In the genomic region with DNA sequence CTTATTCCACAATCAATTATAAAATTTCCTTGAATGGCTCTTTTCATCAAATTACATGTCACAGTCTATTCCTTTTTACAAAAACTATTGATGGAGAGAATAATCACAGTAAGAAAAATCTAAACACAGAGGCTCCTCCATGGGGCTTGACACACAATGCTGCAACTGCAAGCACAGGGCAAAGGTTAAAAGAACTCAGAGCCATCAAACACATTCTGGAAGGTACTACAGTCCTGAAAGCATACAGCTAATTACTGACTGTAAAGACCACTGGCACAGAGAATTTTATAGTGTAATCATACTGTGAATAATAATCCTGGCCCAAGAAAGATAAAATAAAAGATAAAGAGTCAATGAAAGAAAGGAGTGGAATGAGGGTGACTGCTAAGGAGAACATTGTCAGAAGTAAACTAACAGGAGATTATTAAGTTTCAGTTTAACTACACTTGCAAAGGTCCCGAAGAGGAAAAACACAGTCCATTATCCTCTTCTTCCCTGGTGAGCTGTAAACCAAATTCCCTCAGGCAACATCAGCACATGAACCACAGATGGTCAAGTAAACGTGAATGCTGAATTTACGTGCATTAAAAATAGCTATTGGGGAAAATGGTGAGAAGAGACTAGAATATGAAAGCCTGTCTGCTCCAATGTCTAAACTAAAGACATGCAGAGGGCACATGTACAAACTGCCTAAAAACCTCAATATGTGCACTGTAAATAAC, we compare ENCODE assay signal across 30 mouse cellular contexts.
DNase-seq lines count a peak whose midpoint lies in the region; ATAC-seq and TF ChIP-seq lines count a peak whose summit lies in the region.
"Had no signal": no experiment of that assay in that cellular context is flagged by ENCODE, and none has a peak within 500 bp of the region (broad histone marks: within the 10 kb centered on the region; RNA-seq: fewer than 3 reads in every experiment).

No protein-coding gene starts in this region.

- H3K9me3 ChIP-seq in liver, embryonic 16.5 days (replicated peaks; ENCODE audit: control insufficient read depth, low read length), result no peaks in the 10 kb centered on the region
- H3K9me3 ChIP-seq in intestine, embryonic 15.5 days, result no peaks in the 10 kb centered on the region
- no peaks in the 10 kb centered on the region for H3K9me3 ChIP-seq in neural tube, embryonic 13.5 days
- H3K9me3 ChIP-seq: embryonic facial prominence, embryonic 13.5 days; forebrain, embryonic 13.5 days; G1E; heart, embryonic 12.5 days; liver, embryonic 12.5 days had no signal

- no peaks in the 10 kb centered on the region for H3K27me3 ChIP-seq in liver, embryonic 16.5 days (ENCODE audit: control insufficient read depth, insufficient read depth, low read depth, low read length)
- no peaks in the 10 kb centered on the region for H3K27me3 ChIP-seq in intestine, embryonic 15.5 days (replicated peaks)
- no peaks in the 10 kb centered on the region for H3K27me3 ChIP-seq in neural tube, embryonic 13.5 days
- H3K27me3 ChIP-seq: CH12.LX; embryonic facial prominence, embryonic 13.5 days; forebrain, embryonic 13.5 days; heart, embryonic 12.5 days; liver, embryonic 12.5 days; midbrain, embryonic 12.5 days; Patski had no signal

- 60% methylated on average over 3 of the region's 3 CpGs for WGBS in liver, embryonic 16.5 days (ENCODE audit: insufficient replicate concordance)
- WGBS in intestine, embryonic 15.5 days, result 37% methylated on average over 3 of the region's 3 CpGs
- 17% methylated on average over 3 of the region's 3 CpGs for WGBS in neural tube, embryonic 13.5 days

- no peak overlapping the region for H3K27ac ChIP-seq in liver, embryonic 16.5 days (ENCODE audit: low read length)
- no peak overlapping the region for H3K27ac ChIP-seq in intestine, embryonic 15.5 days
- H3K27ac ChIP-seq in neural tube, embryonic 13.5 days (replicated peaks), result 0 out of 2 replicates have a peak overlapping the region, but pooled peaks have one; percentile 50
- H3K27ac ChIP-seq in layer of hippocampus, adult 2 months, result no peak overlapping the region
- H3K27ac ChIP-seq: embryonic facial prominence, embryonic 13.5 days; forebrain, embryonic 13.5 days; left cerebral cortex, adult 2 months; liver, embryonic 12.5 days had no signal

- DNase-seq in kidney, adult 9 months, result peak; percentile 41
- no peak for DNase-seq in kidney, postnatal 10 days
- DNase-seq in liver, result no peak
- DNase-seq in layer of hippocampus, adult 2 months (ENCODE audit: low spot score in 2 of 2), result no peak
- no peak for DNase-seq in thymus, postnatal 0 days (ENCODE audit: low spot score)
- DNase-seq: B cell, adult 2 months; cerebellum, adult 11-12 months; cerebellum, postnatal 14 days; gastrocnemius, postnatal 10 days; heart, adult 11 months; heart, postnatal 10 days; lung, adult 2 months; lung, postnatal 14 days; right cerebral cortex, adult 18-20 months; right cerebral cortex, postnatal 4 days; thymus, adult 18-20 months; thymus, postnatal 4 days had no signal

- H3K4me2 ChIP-seq in liver, embryonic 16.5 days (ENCODE audit: low read depth, low read length), result no peak overlapping the region
- no peak overlapping the region for H3K4me2 ChIP-seq in intestine, embryonic 15.5 days (replicated peaks)
- no peak overlapping the region for H3K4me2 ChIP-seq in neural tube, embryonic 13.5 days
- H3K4me2 ChIP-seq: embryonic facial prominence, embryonic 13.5 days; forebrain, embryonic 13.5 days; heart, embryonic 12.5 days; liver, embryonic 12.5 days; midbrain, embryonic 12.5 days had no signal

- 0 out of 2 replicates have a peak, but pooled peaks have one; percentile 35 for ATAC-seq in liver, embryonic 16.5 days (ENCODE audit: low read depth)
- peak; percentile 76; the same call in 1 of the 2 replicates for ATAC-seq in intestine, embryonic 15.5 days
- 0 out of 2 replicates have a peak, but pooled peaks have one; percentile 32 for ATAC-seq in neural tube, embryonic 13.5 days (ENCODE audit: low read depth)
- ATAC-seq: forebrain, embryonic 13.5 days; liver, embryonic 12.5 days; Patski had no signal

- no peaks in the 10 kb centered on the region for H3K36me3 ChIP-seq in liver, embryonic 16.5 days (ENCODE audit: control insufficient read depth, insufficient read depth)
- no peaks in the 10 kb centered on the region for H3K36me3 ChIP-seq in intestine, embryonic 15.5 days
- no peaks in the 10 kb centered on the region for H3K36me3 ChIP-seq in neural tube, embryonic 13.5 days
- H3K36me3 ChIP-seq: embryonic facial prominence, embryonic 13.5 days; G1E; heart, embryonic 12.5 days; liver, embryonic 12.5 days; midbrain, embryonic 12.5 days had no signal

- H3K4me3 ChIP-seq in liver, embryonic 16.5 days (ENCODE audit: low read depth, low read length), result no peak overlapping the region
- H3K4me3 ChIP-seq in intestine, embryonic 15.5 days (replicated peaks), result no peak overlapping the region
- no peak overlapping the region for H3K4me3 ChIP-seq in neural tube, embryonic 13.5 days
- no peak overlapping the region for H3K4me3 ChIP-seq in layer of hippocampus, adult 2 months
- H3K4me3 ChIP-seq: embryonic facial prominence, embryonic 13.5 days; erythroblast, embryonic 14.5 days; forebrain, embryonic 13.5 days; heart, embryonic 12.5 days; left cerebral cortex, adult 2 months; liver, embryonic 12.5 days; midbrain, embryonic 12.5 days had no signal

- no peak overlapping the region for H3K9ac ChIP-seq in liver, embryonic 16.5 days (ENCODE audit: low read depth, low read length)
- H3K9ac ChIP-seq in intestine, embryonic 15.5 days, result no peak overlapping the region
- no peak overlapping the region for H3K9ac ChIP-seq in neural tube, embryonic 13.5 days
- H3K9ac ChIP-seq: embryonic facial prominence, embryonic 13.5 days; forebrain, embryonic 13.5 days; heart, embryonic 12.5 days; liver, embryonic 12.5 days; midbrain, embryonic 12.5 days had no signal

- H3K4me1 ChIP-seq in liver, embryonic 16.5 days (ENCODE audit: control insufficient read depth, low read depth, low read length), result no peaks in the 10 kb centered on the region
- H3K4me1 ChIP-seq in intestine, embryonic 15.5 days (replicated peaks), result no peaks in the 10 kb centered on the region
- H3K4me1 ChIP-seq in neural tube, embryonic 13.5 days (replicated peaks), result peaks cover 31% of the 10 kb centered on the region
- H3K4me1 ChIP-seq: liver, embryonic 12.5 days had no signal

- TF ChIP-seq CTCF in layer of hippocampus, adult 2 months (conservative IDR thresholded peaks at IDR 0.05), result no peak
